Mouse (Mus musculus) right cerebral cortex, postnatal 4 days (tissue): ENCODE data around the gene Gpc6.

Experiments used
- DNase-seq: peaks from one replicate; pipeline ENCODE4 v3.0.0-alpha.2; 2022

Gene Gpc6

DNA sequence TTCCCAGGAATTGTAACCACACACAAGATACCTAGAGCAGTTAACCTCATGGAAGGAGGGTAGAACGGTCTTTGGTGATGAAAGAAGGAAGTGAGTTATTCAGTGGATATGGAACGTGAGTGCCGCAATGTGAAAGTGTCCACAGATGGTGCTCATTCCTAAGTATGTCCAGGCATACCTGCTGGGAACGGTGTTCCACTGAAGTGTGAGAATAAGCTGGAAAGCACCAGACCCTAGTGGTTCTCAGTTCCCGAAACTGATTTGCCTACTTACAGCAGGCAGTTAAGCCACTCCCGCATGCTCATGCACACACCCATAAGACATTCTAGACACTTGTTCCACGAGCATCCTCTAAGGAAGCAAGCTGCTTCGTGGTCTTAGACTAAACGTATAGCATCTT lies 890.9 kb downstream of the Gpc6 start:
- no peak for DNase-seq

DNA sequence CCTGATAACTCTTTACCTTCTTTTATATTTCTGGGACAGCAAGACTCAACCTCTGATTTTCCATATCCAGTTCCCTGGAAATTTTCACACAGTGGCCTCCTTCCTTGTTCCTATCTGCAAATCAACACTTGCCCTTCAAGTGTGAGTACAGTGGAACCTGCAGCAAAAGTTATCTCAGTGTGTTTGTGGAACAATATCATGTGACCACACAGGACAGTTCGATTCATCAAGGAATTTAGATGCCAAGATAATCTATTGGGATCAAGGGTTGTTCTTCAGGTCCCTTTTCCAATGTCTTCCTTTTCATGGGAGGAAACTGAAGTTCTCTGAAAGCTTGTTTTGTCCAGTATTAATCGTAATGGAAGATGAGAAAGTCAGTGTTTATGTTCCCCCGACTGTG lies 891.6 kb downstream of the Gpc6 start:
- no peak for DNase-seq

- no peak for DNase-seq
These were observed 892.1 kb downstream of the Gpc6 start for GRCm38 (mm10) chr14:117817196-117817595.

DNA sequence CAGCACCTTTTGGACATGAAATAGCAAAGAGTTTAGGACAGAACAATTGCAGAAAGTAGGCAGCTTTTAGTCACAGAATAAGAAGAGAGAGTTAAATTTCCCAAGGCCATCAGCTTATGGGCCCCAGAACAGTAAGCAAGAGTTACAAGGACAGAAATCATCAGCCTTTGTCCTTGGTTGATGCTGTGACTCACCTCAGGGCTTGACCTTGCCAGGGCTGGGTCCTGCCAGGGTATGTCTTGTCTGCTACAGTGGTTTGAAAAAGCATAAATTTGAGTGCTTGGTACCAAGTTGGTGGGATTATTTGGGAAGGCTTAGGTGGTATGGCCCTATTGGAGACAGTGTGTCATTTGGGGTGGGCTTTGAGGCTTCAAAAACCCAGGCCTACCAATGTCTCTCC lies 899.4 kb downstream of the Gpc6 start:
- DNase-seq = no peak

DNA sequence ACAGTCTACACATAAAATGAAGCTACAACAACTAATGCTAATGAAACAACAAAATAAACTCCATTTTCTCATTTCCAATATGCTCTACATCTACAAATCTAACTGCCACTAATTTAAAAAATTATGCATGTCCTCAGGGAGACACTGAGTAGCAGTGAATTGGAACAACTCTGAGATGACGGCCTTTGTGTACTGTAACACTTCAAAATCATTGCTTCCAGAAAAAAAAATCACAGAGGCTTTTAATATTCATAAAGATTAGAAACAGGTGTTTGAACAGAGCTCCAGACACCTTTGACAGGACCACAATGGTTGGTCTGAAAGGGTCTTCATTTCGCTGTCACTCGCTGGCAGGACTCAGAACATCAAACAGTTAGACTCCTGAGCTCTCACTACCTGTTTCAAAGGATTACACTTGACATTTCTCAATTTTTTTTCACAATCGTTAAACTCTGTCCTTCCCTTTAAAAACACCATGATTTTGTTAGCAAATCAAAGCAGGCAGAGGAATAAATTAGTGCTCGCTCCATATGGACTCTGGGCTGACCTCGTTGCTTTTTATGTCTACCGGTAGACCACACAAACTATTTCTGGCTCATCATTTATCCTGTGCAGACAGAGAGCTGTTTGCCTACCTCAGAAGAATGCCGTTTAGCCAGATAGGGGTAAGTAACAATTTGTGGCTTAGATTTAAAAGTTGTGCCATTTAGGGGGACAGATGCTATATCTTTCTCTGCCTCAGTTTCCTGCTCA lies 901.4 kb downstream of the Gpc6 start:
- DNase-seq = no peak

DNA sequence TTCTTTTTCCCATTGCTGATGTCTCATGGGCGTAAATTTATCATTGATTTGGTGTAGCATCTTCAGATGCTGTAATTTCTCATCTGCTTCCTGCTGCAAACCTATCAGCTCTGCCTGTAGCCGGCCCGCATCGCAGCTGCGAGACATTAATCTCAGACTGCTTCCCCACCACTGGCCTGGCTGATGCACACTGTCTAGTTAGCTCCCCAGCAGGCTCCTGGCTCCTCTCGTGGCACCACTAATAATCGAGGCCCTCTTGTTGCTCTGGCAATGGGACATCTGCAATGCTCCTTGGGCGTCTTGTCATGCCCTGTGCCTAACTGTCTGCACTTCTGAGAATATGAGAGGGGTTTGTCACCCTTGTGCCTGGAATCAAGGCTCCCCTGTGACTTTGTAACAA lies 906.2 kb downstream of the Gpc6 start:
- DNase-seq = no peak

DNA sequence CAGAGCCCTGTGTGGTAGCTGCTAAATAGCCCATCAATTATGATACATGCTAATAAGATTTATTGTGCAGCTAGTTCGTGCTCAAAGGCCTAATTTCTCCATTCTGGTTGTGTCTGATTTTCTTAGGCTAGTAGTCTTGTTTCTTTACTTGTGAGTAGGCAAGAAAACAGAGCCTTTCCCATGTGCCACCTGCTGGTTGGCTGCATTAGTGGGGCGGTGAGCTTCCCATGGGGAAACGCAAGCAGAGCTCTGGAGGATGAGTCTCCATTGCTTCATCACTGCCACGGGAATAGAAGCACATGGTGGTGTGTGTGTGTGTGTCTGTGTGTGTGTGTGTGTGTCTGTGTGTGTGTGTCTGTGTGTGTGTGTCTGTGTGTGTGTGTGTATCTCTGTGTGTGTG lies 906.6 kb downstream of the Gpc6 start:
- DNase-seq = peak; percentile 39

DNA sequence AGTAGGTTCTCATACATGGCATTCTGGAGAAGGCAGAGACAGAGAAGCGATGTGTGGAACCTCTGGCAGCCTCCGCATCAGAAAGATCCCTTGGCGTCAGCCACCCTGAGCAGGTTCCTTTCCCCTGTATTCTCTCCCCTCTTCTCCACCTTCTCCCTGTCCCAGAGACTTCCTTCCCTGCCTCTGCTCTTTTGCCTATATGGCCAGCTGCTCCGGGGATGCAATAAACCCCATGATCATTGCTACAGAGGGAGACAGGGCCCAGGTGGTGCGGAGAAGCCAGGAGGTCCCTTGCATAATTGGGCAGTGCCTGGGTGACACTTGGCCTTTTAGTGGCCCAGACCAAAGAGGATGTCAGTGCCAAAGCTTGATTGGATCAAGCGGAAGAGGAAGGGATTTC lies 910.4 kb downstream of the Gpc6 start:
- no peak for DNase-seq

GRCm38 (mm10) chr14:117837021-117837420 lies 911.9 kb downstream of the Gpc6 start:
- DNase-seq = no peak

DNA sequence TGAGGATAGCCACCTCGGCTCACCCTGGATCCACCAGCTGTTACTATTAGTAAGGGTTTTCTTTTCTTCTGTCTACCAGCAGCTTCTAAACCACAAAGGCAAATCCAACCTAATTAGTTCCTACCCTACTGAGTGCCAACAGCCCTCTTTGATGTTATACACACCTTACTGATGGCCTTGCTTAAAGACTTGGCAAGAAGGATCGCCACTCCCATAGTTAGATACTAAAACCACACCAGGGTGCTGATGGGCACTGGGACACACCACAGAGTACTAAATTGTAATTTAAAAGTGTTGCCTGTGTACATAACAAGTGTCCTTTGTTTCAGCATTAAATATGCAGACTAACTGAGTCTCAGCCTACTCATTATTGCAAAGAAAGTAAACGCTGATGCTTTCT lies 912.6 kb downstream of the Gpc6 start:
- DNase-seq = no peak

GRCm38 (mm10) chr14:117841211-117841610 lies 916.1 kb downstream of the Gpc6 start:
- no peak for DNase-seq

- DNase-seq = no peak
These were observed 916.9 kb downstream of the Gpc6 start for GRCm38 (mm10) chr14:117841797-117842553.

DNA sequence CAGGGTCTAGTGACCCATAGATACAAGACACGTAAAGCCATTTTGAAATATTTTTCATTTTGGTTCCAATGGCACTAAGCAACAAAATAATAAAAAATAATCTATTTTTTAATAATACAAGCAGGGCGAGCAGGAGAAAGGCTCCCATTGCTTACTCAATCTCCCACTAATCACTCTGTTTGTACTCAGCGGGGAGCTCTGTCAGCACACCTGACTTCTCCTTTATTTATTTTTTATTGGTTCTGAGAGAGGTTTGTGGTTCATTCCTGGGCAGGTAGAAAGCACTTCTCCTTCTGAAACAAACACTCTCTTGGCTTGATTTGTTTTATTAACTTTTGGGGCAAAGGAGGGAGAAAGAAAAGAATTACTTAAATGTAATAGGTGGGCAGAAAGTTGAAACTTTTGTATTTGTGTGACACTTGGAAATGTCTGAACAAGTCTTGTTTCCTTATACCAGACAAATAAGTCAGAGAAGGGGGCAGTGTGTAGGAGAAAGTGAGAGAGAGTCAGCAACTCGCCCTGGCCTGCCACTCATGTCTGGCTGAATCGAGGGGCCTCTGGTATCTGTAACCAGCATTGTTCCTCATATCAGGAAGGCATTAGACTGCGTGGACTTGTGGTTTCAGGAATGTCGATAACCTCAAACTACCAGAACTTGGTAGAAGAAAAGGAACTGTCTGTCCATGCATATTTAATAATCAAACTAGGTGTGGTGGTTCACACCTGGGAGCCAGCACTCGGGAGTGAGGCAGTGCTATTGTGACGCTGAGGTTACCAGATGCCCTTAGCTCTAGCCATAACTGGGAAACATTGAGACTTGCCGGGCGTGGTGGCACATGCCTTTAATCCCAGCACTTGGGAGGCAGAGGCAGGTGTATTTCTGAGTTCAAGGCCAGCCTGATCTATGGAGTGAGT lies 924.7 kb downstream of the Gpc6 start:
- no peak for DNase-seq

DNA sequence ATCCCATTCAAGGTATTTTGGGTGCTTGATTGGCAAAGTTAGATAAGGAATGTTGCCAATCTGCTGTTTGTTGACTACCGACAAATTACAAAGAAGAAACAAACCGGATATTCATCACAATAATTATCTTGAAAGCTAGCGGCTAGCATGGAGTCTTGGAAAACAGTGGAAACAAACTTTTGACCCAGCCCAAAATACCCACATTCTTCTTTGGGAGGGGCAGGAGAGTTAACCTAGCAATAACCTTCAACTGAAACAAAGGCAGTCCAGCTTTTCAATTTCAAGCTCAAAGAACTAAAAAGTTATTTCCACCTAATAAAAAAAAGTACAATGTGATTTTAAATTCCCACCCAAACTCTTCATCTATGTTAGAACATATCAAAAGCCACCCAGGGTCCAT lies 927.2 kb downstream of the Gpc6 start:
- no peak for DNase-seq

DNA sequence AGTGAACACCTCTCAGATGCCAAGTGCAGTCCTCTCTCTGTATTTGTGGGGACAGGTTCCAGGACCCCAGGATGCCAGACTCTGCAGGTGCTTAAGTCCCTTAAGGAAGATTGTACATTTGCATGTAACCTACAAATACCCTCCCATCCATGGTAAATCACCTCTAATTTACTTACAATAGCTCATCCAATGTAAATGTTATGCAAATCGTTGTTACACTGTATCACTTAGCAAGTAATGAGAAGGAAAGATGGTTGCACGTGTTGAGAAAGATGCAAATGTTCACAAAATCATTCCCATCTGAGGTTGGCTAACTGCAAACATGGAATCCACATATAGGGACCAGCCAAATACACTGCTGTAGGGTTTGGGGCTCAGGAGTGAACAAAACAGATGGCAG lies 927.7 kb downstream of the Gpc6 start:
- DNase-seq = no peak

- DNase-seq = no peak
These were observed 929.4 kb downstream of the Gpc6 start for GRCm38 (mm10) chr14:117854498-117854897.

GRCm38 (mm10) chr14:117871268-117871667 lies 946.2 kb downstream of the Gpc6 start:
- no peak for DNase-seq

GRCm38 (mm10) chr14:117879313-117879712 lies 954.2 kb downstream of the Gpc6 start:
- peak; percentile 16 for DNase-seq

DNA sequence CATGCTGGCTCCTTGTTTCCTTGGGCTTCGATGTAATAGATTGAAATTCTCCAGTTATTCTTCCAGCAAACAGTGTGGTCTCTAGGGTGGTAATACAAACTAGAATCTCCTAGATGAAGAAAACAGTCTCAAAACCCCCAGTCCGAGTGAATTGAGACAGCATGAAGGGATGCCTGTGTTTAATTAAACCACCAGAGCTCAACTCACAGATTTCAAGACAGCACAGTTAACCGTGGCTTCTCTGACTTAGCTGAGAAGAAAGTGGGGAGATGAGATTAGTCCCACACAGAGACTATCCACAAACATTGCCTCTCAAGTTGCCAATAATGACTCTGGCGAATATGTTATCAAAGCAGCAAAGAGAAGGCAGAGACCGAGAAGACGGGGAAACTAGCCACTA lies 956.0 kb downstream of the Gpc6 start:
- DNase-seq = no peak

DNA sequence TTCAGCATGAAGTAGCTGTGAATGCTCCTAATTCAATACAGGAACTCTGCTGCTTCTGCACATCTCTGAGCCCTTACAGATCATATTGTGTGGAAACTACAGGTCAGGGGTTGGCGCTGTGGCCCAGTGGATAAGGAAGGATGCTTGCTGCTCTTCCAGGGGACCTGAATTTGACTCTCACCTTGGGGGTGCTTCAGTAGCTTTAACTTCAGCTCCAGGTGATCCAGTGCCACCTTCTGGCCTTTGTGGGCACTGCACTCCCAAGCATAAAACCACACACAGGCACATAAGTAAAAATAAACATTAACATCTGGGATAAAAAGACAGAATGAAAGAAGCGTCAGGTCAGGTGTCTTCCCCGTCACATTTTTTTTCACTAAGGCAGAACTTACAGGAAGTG lies 957.1 kb downstream of the Gpc6 start:
- DNase-seq = peak; percentile 65

GRCm38 (mm10) chr14:117889653-117890052 lies 964.5 kb downstream of the Gpc6 start:
- DNase-seq = no peak

DNA sequence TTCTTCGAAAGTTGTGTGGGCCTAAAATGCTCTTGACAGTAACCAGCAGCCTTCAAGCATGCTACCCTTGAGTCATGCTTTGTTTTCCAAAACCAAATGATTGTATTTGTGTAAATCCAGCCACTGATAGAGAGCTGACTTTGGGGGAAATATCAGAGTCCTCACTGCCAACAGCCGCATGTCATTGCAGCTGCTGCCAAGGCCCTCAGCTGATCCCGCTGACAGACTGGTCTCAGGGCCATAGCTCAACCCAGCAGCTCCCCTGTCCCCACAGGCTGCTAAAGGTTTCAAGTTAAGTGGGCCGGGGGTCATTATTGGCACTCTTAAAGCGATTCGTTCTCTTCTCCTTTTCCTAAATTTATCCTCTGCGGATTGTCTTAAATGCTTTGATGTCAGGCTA lies 966.3 kb downstream of the Gpc6 start:
- no peak for DNase-seq

- no peak for DNase-seq
These were observed 966.9 kb downstream of the Gpc6 start for GRCm38 (mm10) chr14:117892026-117892425.
